Mouse (Mus musculus) myocyte (in vitro differentiated cells): ENCODE data around the gene Dach1. TPM values are rescaled to one million over a fixed set of nuclear protein-coding genes. Genes with fewer than 3 reads are reported as not detected.

Source experiments
- H3K27me3 ChIP-seq: one replicate; pipeline ENCODE4 v1.6.1; 2011; ENCODE audit not compliant: control insufficient read depth, insufficient read depth, insufficient read length
- H3K36me3 ChIP-seq: one replicate; pipeline ENCODE4 v1.6.1; 2011; ENCODE audit not compliant: control insufficient read depth, insufficient read depth
- H3K4me2 ChIP-seq: one replicate; pipeline ENCODE4 v1.6.1; 2011; ENCODE audit warnings: low read depth, control low read depth
- H3K4me3 ChIP-seq: one replicate; pipeline ENCODE4 v1.5.1; 2011; ENCODE audit warnings: mild to moderate bottlenecking, control low read depth, moderate library complexity
- H3K79me2 ChIP-seq: one replicate; pipeline ENCODE4 v1.6.1; 2011; ENCODE audit not compliant: control insufficient read depth, insufficient read depth
- H3ac ChIP-seq: one replicate; pipeline ENCODE4 v1.6.1; 2011; ENCODE audit not compliant: control insufficient read depth, insufficient read length
- CEBPB ChIP-seq: IDR thresholded peaks from 2 replicates; pipeline ENCODE4 v1.6.1; 2011; ENCODE audit warnings: mild to moderate bottlenecking, moderate library complexity; ENCODE audit not compliant: poor library complexity, insufficient read depth, severe bottlenecking
- E2F4 ChIP-seq: IDR thresholded peaks from one replicate; pipeline ENCODE4 v1.6.1; 2011; ENCODE audit warnings: mild to moderate bottlenecking, control low read depth, moderate library complexity; ENCODE audit not compliant: insufficient read depth
- MAX ChIP-seq: IDR thresholded peaks from one replicate; pipeline ENCODE4 v1.6.1; 2011; ENCODE audit warnings: low read depth, mild to moderate bottlenecking, control low read depth
- MYOD1 ChIP-seq, 3 experiments: IDR thresholded peaks; one replicate each; pipeline ENCODE4 v1.6.1; 2011; ENCODE audit warnings: control low read depth in 2 of 3, low read depth in 2 of 3, mild to moderate bottlenecking in 2 of 3, moderate library complexity in 1 of 3; ENCODE audit not compliant: insufficient read length in 2 of 3, control insufficient read depth in 1 of 3
- MYOG ChIP-seq, 3 experiments: IDR thresholded peaks; one replicate each; pipeline ENCODE4 v1.6.1; 2011; ENCODE audit warnings: control low read depth in 2 of 3, low read depth in 2 of 3, mild to moderate bottlenecking in 2 of 3; ENCODE audit not compliant: insufficient read length in 2 of 3, control insufficient read depth in 1 of 3, insufficient read depth in 1 of 3
- POLR2A ChIP-seq: IDR thresholded peaks from one replicate; pipeline ENCODE4 v1.6.1; 2011; ENCODE audit warnings: low read depth, mild to moderate bottlenecking, control low read depth, moderate library complexity; ENCODE audit not compliant: insufficient read length
- POLR2AphosphoS2 ChIP-seq: IDR thresholded peaks from one replicate; pipeline ENCODE4 v1.6.1; 2011; ENCODE audit warnings: low read depth, control low read depth; ENCODE audit not compliant: insufficient read length
- REST ChIP-seq: IDR thresholded peaks from one replicate; pipeline ENCODE4 v1.6.1; 2011; ENCODE audit warnings: mild to moderate bottlenecking, control low read depth, moderate library complexity; ENCODE audit not compliant: insufficient read depth, insufficient read length
- SRF ChIP-seq: IDR thresholded peaks from one replicate; pipeline ENCODE4 v1.6.1; 2011; ENCODE audit warnings: low read depth; ENCODE audit not compliant: control insufficient read depth, insufficient read length
- TCF12 ChIP-seq: IDR thresholded peaks from one replicate; pipeline ENCODE4 v1.6.1; 2011; ENCODE audit warnings: mild to moderate bottlenecking, control low read depth; ENCODE audit not compliant: poor library complexity, insufficient read depth, severe bottlenecking
- TCF3 ChIP-seq: IDR thresholded peaks from one replicate; pipeline ENCODE4 v1.6.1; 2011; ENCODE audit warnings: low read depth, control low read depth; ENCODE audit not compliant: insufficient read length
- USF1 ChIP-seq: IDR thresholded peaks from one replicate; pipeline ENCODE4 v1.6.1; 2011; ENCODE audit warnings: low read depth, mild to moderate bottlenecking, control low read depth, moderate library complexity
- polyA plus RNA-seq: library from polyadenylated mRNA; unstranded; fragments of >200 nt; fragmentation: generic; extraction: Trizol; gene quantifications from one replicate; pipeline ENCODE4 v1.2.1, GENCODE M21; 2012; ENCODE audit warnings: missing spikeins

Dach1 gene
- polyA plus RNA-seq, 1 experiment, result not detected

DNA sequence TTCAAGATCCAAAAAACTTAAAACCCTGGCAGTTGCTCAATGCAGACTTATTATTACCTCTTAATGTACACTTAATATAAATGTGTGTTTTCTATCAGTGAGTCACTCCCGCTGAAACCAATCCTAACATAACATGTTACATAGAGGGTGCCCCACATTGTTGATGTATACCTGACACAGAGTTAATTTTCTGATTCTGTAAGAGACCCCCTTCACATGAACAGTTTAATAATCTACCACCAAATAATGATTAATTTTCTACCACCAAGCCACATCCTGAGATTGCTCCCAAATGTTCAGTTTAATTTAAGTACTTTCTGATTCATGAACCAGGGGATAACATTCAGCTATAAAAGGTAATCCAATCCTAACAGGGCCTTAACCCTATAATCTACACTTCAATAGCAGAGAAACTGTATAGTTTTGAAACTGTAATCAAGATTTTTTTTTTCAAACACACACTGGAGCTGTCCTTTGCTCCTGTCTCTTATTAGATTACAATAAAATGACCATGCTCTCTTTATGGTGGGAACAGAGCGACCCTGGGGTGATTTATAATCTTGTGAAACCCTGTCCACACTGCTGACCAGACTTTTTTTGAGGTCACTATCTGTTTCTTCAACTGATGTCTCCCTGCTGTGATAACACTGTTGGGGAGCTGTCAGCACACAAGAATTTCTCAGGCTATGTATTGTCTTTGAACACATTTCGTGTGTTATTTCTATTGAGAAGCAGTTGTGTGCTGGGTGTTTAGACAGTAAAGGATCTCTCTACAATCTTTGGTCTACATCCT is 30.5 kb downstream of the Dach1 start:
- Histone ChIP-seq H3K4me3 (no peak overlapping the region), H3K4me2 (no peak overlapping the region), H3K79me2 (no peaks in the 10 kb centered on the region), H3K36me3 (no peaks in the 10 kb centered on the region), H3ac (no peak overlapping the region), H3K27me3 (no peaks in the 10 kb centered on the region)
- TF ChIP-seq TCF12 (no peak), E2F4 (no peak), USF1 (no peak), POLR2AphosphoS2 (no peak), REST (no peak), POLR2A (no peak), SRF (no peak), MYOD1 (IDR thresholded peaks at IDR 0.05; ENCODE audit: control insufficient read depth in 1 of 3, insufficient read length in 2 of 3, low read depth in 2 of 3) (no peak), MAX (no peak), CEBPB (no peak)

DNA sequence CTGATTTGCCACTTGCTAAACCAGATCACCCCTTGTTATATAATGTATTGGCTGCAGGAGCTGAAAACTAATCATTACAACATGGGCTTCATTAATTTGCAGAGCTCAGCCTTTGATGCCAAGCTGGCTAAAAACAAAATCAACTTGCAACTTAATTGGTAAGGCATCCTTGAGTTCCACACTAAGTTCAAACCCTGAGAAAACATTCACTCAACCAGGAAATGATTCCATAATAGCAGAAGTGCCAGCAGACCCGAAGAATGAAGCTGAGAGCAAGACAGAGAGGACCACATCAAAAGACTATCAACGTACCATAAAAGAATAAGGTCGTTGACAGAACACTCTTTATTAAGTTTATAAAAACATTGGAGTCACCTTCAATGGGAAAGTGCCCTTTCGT is 35.0 kb downstream of the Dach1 start:
- Histone ChIP-seq H3K27me3 (no peaks in the 10 kb centered on the region), H3K4me3 (no peak overlapping the region), H3K4me2 (no peak overlapping the region), H3K79me2 (no peaks in the 10 kb centered on the region), H3ac (no peak overlapping the region), H3K36me3 (no peaks in the 10 kb centered on the region)
- TF ChIP-seq TCF3 (no peak), POLR2AphosphoS2 (no peak), E2F4 (no peak), POLR2A (no peak), MYOD1 (IDR thresholded peaks at IDR 0.05; ENCODE audit: control insufficient read depth in 1 of 3, insufficient read length in 2 of 3, low read depth in 2 of 3) (no peak), USF1 (no peak)

DNA sequence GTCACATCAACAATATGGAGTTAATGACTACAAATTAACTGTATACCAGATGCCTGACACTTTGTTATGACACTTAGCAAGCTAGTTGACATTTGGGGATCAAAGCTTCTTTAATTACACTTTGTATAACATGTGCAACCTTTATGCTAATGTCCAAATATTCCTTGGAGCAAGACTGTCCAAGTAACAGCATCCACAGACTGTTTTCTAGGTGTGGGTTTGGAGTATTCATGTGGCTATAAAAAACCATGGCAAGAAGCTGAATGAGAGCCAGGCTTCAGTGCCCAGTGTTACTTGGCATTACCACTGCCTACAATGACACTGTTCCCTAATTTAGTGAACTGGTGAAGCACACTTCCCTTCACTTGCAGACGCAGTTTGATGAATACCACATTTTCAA is 46.5 kb downstream of the Dach1 start:
- H3K36me3 ChIP-seq, result no peaks in the 10 kb centered on the region
- H3K4me3 ChIP-seq, result no peak overlapping the region
- TF ChIP-seq E2F4 (no peak), TCF3 (no peak), MAX (no peak), POLR2AphosphoS2 (no peak), POLR2A (no peak), USF1 (no peak), MYOG (IDR thresholded peaks at IDR 0.05; ENCODE audit: control insufficient read depth in 1 of 3, insufficient read depth in 1 of 3, insufficient read length in 2 of 3, low read depth in 2 of 3) (no peak), TCF12 (no peak), MYOD1 (IDR thresholded peaks at IDR 0.05; ENCODE audit: control insufficient read depth in 1 of 3, insufficient read length in 2 of 3, low read depth in 2 of 3) (no peak), REST (no peak), SRF (no peak), CEBPB (no peak)
- no peak overlapping the region for H3ac ChIP-seq
- H3K79me2 ChIP-seq, result no peaks in the 10 kb centered on the region
- H3K27me3 ChIP-seq, result no peaks in the 10 kb centered on the region
- H3K4me2 ChIP-seq, result no peak overlapping the region

DNA sequence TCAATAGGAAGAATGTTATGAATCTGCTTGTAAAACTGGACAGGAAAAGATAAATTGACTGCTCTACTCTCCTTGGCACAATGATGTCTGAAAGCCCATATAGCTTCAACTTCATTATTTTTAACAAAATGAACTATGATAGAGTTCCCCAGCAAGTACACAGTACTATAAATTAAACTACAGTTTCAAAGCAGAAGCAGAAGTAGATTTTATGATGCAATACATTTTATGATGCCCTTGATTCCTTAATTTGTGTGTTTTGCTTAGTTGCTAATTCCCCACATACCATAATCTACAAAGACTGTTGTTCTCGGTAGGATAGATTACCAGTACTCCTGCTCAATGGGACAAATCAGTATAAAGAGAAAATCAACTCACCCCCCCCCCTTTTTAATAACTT is 52.9 kb downstream of the Dach1 start:
- Histone ChIP-seq H3K4me3 (no peak overlapping the region), H3K79me2 (no peaks in the 10 kb centered on the region), H3K36me3 (no peaks in the 10 kb centered on the region), H3ac (no peak overlapping the region), H3K27me3 (no peaks in the 10 kb centered on the region), H3K4me2 (no peak overlapping the region)
- TF ChIP-seq POLR2AphosphoS2, result no peak
- TF ChIP-seq POLR2A, result no peak
- TF ChIP-seq MYOD1 (IDR thresholded peaks at IDR 0.05; ENCODE audit: control insufficient read depth in 1 of 3, insufficient read length in 2 of 3, low read depth in 2 of 3), result no peak
- TF ChIP-seq E2F4, result no peak
- TF ChIP-seq SRF, result no peak
- no peak for TF ChIP-seq CEBPB
- no peak for TF ChIP-seq USF1
- TF ChIP-seq REST, result no peak
- no peak for TF ChIP-seq TCF12
- no peak for TF ChIP-seq TCF3
- no peak for TF ChIP-seq MYOG (IDR thresholded peaks at IDR 0.05; ENCODE audit: control insufficient read depth in 1 of 3, insufficient read depth in 1 of 3, insufficient read length in 2 of 3, low read depth in 2 of 3)
- TF ChIP-seq MAX, result no peak

DNA sequence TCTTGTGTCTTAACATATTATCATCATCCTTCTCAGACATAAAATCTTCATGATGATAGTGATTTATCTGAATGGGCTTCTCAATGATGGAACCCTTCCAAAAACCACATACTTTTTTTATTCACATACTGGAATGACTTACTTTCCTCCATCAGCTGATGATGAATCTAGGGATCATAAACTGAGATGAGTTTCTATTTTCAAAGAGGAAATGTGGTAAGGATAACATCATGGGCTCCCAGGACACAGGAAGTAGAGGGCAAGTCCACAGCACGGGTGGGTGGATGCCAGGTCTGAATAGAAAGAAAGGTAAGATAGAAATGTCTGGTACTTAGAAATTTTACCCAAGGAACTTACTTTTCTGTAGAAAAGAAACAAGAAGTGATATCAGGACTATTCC is 56.5 kb downstream of the Dach1 start:
- H3K27me3 ChIP-seq, result no peaks in the 10 kb centered on the region
- no peaks in the 10 kb centered on the region for H3K79me2 ChIP-seq
- no peak overlapping the region for H3K4me2 ChIP-seq
- H3K4me3 ChIP-seq, result no peak overlapping the region
- no peak overlapping the region for H3ac ChIP-seq
- H3K36me3 ChIP-seq, result no peaks in the 10 kb centered on the region
- TF ChIP-seq E2F4 (no peak), SRF (no peak), TCF12 (no peak), CEBPB (no peak), REST (no peak)
